Mouse (Mus musculus) liver, embryonic 12.5 days (tissue): ENCODE measurements around the gene Hadh. TPM values are rescaled to one million over a fixed set of nuclear protein-coding genes. Genes with fewer than 3 reads are reported as not detected.

Experiments used
- ATAC-seq: fragments of 200-750 bp; cut with Nextera tagmentation; 2 replicates; pipeline ENCODE4 v1.8.0; 2017; ENCODE audit warnings: moderate number of reproducible peaks, mild to moderate bottlenecking, moderate library complexity
- H3K27ac ChIP-seq: fragments of 300-500 bp; sonication (generic); 2 replicates; pipeline ENCODE4 v1.5.1; 2016; ENCODE audit warnings: mild to moderate bottlenecking
- H3K27me3 ChIP-seq: fragments of 300-500 bp; sonication (generic); replicated peaks from 2 replicates; pipeline ENCODE4 v1.6.1; 2016; ENCODE audit warnings: mild to moderate bottlenecking, moderate library complexity
- H3K36me3 ChIP-seq: fragments of 300-500 bp; sonication (generic); 2 replicates; pipeline ENCODE4 v1.6.1; 2016; ENCODE audit warnings: mild to moderate bottlenecking, moderate library complexity
- H3K4me1 ChIP-seq: fragments of 300-500 bp; sonication (generic); 2 replicates; pipeline ENCODE4 v1.6.1; 2016
- H3K4me2 ChIP-seq: fragments of 300-500 bp; sonication (generic); 2 replicates; pipeline ENCODE4 v1.6.1; 2016; ENCODE audit warnings: mild to moderate bottlenecking, moderate library complexity
- H3K4me3 ChIP-seq: fragments of 300-500 bp; sonication (generic); 2 replicates; pipeline ENCODE4 v1.5.1; 2016; ENCODE audit warnings: mild to moderate bottlenecking, moderate library complexity
- H3K9ac ChIP-seq: fragments of 300-500 bp; sonication (generic); 2 replicates; pipeline ENCODE4 v1.6.1; 2016; ENCODE audit warnings: mild to moderate bottlenecking, moderate library complexity
- H3K9me3 ChIP-seq: fragments of 300-500 bp; sonication (generic); replicated peaks from 2 replicates; pipeline ENCODE4 v1.6.1; 2016; ENCODE audit warnings: mild to moderate bottlenecking, moderate library complexity
- WGBS: fragments of 180-500 bp; shearing (Covaris S2); methylation state at CpG from one replicate; pipeline ENCODE4 v1.1.7; 2016; ENCODE audit not compliant: insufficient replicate concordance; 5-methylcytosine and 5-hydroxymethylcytosine counted together
- polyA plus RNA-seq: library from polyadenylated mRNA; unstranded; fragments of >200 nt; fragmentation: Nextera tagmentation; extraction: Ambion mirVana; gene quantifications from 2 replicates; pipeline ENCODE4 v1.2.1, GENCODE M21; 2016

The Hadh gene
- 72.7 and 74.3 TPM in 2 replicates for polyA plus RNA-seq

DNA sequence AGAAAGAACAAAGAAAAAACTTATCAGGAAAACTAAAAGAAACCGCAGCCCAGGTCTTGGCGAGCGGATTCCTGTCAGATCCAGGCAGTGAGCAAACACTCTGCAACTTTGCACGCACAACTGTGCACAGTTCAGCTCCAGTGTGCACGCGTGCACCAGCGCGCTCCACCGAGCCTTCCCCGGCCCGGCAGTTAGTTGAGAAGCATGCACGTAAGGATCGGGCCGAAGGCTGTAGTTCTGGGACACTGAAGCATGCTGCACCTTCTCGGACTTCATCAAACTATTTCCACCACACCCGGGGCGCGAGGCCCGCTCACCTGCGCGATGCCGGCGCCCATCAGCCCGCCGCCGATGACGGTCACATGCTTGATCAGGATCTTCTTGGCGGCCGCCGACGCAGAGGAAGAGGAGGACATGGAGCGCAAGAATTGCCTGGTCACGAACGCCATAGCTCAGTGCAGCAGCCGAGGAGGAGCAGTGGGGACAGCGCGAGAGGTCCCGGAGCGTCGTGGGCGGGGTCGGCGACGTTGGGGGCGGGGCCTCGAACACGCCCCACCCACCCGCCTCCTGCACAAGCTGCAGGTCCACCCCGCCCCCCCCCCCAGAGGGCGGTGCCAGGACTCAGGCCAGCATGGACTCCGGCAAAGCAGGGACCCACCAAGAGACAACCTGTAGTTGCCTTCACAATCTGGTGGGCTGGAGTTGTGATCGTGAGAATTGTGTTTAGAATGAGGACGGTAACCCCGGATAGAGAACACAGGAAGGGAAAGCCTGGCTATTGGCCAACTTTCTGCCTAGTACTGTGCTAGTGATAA, at the start of gene Hadh:
Gene Hadh (minus strand): TSS at position 543 of the 815 bp plus-strand sequence.
- peak within 1 kb of the TSS; percentile 59 for H3K9ac ChIP-seq
- H3K4me3 ChIP-seq, result peak within 1 kb of the TSS; percentile 69
- H3K27me3 ChIP-seq, result no peaks in the 10 kb centered on the region
- peak within 1 kb of the TSS; percentile 86 for H3K4me2 ChIP-seq
- peak; percentile 87 for ATAC-seq
- H3K36me3 ChIP-seq, result peaks cover 3% of the 10 kb centered on the region; the same call in 1 of the 2 replicates
- WGBS, result under 1% methylated on average over 54 of the region's 54 CpGs
- H3K4me1 ChIP-seq, result peaks cover 34% of the 10 kb centered on the region
- peak within 1 kb of the TSS; percentile 78 for H3K27ac ChIP-seq
- H3K9me3 ChIP-seq, result no peaks in the 10 kb centered on the region

DNA sequence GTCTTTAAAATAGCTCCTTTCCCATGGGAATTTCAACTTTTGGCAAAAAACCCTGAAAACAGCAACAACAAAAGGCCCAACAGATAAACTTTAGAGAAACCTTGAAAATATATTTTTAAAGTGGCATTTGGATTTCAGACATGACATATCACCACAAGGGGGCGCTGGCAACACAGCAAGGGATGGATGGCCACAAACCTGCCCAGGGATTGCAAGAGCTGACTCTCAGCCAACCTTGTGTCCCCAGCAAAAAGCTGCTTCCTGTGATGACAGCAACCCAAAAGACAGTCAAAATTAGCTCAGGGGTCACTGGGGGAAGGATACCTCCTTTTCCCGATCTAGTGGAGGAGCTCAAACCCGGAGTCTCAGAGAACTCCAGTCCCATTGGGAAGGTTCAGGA, 48.3 kb upstream of the Hadh start:
- Histone ChIP-seq H3K9me3 (no peaks in the 10 kb centered on the region), H3K36me3 (no peaks in the 10 kb centered on the region), H3K4me2 (no peak overlapping the region), H3K9ac (no peak overlapping the region), H3K4me3 (no peak overlapping the region), H3K27ac (no peak overlapping the region), H3K27me3 (no peaks in the 10 kb centered on the region), H3K4me1 (no peaks in the 10 kb centered on the region)
- ATAC-seq, result no peak
- WGBS, result 8% methylated on average over 3 of the region's 3 CpGs

DNA sequence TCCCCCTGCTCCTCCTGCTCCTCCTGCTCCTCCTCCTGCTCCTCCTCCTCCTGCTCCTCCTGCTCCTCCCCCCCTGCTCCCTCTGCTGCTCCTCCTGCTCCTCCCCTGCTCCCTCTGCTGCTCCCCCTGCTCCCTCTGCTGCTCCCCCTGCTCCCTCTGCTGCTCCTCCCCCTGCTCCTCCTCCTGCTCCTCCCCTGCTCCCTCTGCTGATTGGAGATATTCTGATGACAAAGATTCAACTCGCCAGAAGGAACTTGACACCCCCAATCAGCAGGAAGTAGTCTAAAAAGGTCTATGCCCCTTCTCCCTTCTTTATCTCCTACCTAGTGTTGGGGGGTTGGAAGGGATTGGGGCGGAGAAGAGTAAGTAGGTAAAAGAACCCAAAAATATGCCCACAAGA, 46.3 kb upstream of the Hadh start:
- H3K27me3 ChIP-seq, result no peaks in the 10 kb centered on the region
- no peaks in the 10 kb centered on the region for H3K9me3 ChIP-seq
- H3K4me3 ChIP-seq, result no peak overlapping the region
- ATAC-seq, result no peak
- no peak overlapping the region for H3K27ac ChIP-seq
- H3K36me3 ChIP-seq, result no peaks in the 10 kb centered on the region
- WGBS, result 38% methylated on average over 2 of the region's 2 CpGs
- H3K4me2 ChIP-seq, result no peak overlapping the region
- H3K9ac ChIP-seq, result no peak overlapping the region
- no peaks in the 10 kb centered on the region for H3K4me1 ChIP-seq

DNA sequence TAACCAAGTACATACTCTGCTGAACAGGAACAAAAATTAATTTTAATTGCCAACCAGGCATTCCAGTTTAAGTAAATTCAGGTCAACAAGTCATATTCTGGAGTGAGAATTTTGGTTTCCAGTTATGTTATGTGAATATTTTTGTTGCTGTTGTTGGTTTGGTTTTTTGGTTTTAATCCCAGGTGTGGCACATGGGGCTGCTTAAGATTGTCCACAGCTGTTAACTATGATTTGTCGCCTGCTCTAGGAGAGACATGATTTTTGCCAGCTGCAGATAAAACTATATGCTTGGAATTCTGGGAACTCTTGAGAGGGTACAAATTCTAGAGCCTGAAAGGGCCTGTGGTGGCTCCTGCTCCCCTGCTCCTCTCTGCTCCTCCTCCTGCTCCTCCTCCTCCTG, 45.2 kb upstream of the Hadh start:
- no peak overlapping the region for H3K4me2 ChIP-seq
- no peak overlapping the region for H3K27ac ChIP-seq
- WGBS, result 72% methylated on average over 1 of the region's 1 CpGs
- no peaks in the 10 kb centered on the region for H3K27me3 ChIP-seq
- ATAC-seq, result no peak
- no peak overlapping the region for H3K4me3 ChIP-seq
- H3K9me3 ChIP-seq, result no peaks in the 10 kb centered on the region
- H3K9ac ChIP-seq, result no peak overlapping the region
- no peaks in the 10 kb centered on the region for H3K4me1 ChIP-seq
- no peaks in the 10 kb centered on the region for H3K36me3 ChIP-seq

- Histone ChIP-seq H3K36me3 (no peaks in the 10 kb centered on the region), H3K4me1 (no peaks in the 10 kb centered on the region), H3K4me2 (no peak overlapping the region), H3K9ac (no peak overlapping the region), H3K27me3 (no peaks in the 10 kb centered on the region), H3K27ac (no peak overlapping the region), H3K9me3 (no peaks in the 10 kb centered on the region), H3K4me3 (no peak overlapping the region)
- 49% methylated on average over 4 of the region's 4 CpGs for WGBS
- ATAC-seq, result no peak
Observed at GRCm38 (mm10) chr3:131315957-131316510, 44.1 kb upstream of the Hadh start.

- Histone ChIP-seq H3K4me1 (no peaks in the 10 kb centered on the region), H3K36me3 (no peaks in the 10 kb centered on the region), H3K9me3 (peaks cover 7% of the 10 kb centered on the region; the same call in 1 of the 2 replicates), H3K27me3 (no peaks in the 10 kb centered on the region), H3K4me3 (no peak overlapping the region), H3K27ac (no peak overlapping the region), H3K4me2 (peak overlapping the region; percentile 10; the same call in 1 of the 2 replicates), H3K9ac (no peak overlapping the region)
- 61% methylated on average over 9 of the region's 9 CpGs for WGBS
- no peak for ATAC-seq
Observed at GRCm38 (mm10) chr3:131312340-131312739, 40.4 kb upstream of the Hadh start.

DNA sequence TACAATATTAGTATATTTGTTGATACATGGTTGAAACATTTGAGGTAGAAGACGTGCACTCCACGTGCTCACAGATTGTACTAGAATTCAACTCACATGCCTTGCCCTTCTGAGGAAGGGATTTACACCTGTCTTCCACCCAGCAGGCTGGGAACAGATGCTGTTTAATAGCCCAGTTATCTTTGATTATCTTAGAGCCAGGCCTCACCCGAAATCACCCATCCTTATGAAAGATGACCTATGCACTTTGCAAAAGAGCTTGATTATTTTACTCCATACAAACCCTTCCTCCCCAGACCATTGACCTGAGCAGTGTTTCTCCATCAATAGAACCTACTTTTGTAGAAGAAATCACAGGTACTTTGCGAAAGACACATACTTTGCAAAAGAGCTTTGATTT, 38.7 kb upstream of the Hadh start:
- WGBS, result 74% methylated on average over 4 of the region's 4 CpGs
- H3K27me3 ChIP-seq, result no peaks in the 10 kb centered on the region
- H3K27ac ChIP-seq, result no peak overlapping the region

DNA sequence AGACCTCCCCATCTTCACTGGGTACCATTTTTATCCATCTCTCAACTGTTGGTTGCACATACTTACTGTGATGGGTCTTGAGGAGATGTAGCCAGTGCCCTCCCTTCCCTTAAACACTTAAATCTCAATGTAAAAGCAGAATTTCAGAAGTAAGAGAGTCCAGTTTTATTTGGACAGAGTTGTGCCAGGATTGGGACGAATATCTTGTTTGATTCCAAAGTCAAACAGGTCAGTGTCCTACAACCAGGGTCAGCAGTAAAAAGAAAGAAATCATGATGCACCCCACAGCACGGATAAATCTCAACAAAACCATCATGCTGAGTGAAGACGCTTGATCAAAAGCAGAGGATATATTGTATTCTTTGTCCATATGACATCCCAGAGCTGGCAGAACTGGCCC, 35.9 kb upstream of the Hadh start:
- 66% methylated on average over 3 of the region's 3 CpGs for WGBS
- Histone ChIP-seq H3K4me1 (peaks cover 5% of the 10 kb centered on the region), H3K4me2 (no peak overlapping the region), H3K27me3 (no peaks in the 10 kb centered on the region), H3K4me3 (no peak overlapping the region), H3K27ac (no peak overlapping the region), H3K9me3 (peaks cover 7% of the 10 kb centered on the region; the same call in 1 of the 2 replicates), H3K36me3 (no peaks in the 10 kb centered on the region), H3K9ac (no peak overlapping the region)
- ATAC-seq, result no peak

More for the DNA sequence above, 38.7 kb upstream of the Hadh start:
- H3K4me2 ChIP-seq, result no peak overlapping the region
- H3K36me3 ChIP-seq, result no peaks in the 10 kb centered on the region
- peaks cover 7% of the 10 kb centered on the region; the same call in 1 of the 2 replicates for H3K9me3 ChIP-seq
- H3K4me1 ChIP-seq, result no peaks in the 10 kb centered on the region
- no peak overlapping the region for H3K9ac ChIP-seq
- H3K4me3 ChIP-seq, result no peak overlapping the region
- ATAC-seq, result no peak

DNA sequence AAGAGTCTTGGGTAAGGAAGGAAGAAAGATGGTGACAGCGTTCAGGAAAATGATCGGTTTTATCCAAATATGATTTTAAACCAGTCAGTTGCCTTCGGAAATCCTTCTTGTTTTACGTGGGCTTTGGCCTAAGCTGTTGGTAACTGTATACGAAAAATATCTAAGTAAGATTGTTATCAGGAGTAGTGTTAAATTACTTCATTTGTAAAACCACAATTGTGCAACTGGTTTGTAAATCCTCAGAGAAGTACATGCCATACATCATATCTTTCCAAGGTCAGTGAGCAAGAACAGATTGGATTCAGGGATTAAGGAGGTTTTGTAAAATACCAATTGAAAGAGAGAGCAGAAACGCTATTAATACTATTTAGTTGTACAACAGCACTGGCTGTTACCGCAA, 34.4 kb upstream of the Hadh start:
- H3K9me3 ChIP-seq, result peaks cover 7% of the 10 kb centered on the region; the same call in 1 of the 2 replicates
- H3K4me1 ChIP-seq, result peaks cover 12% of the 10 kb centered on the region
- H3K4me2 ChIP-seq, result no peak overlapping the region
- H3K27ac ChIP-seq, result no peak overlapping the region
- no peak for ATAC-seq
- H3K36me3 ChIP-seq, result no peaks in the 10 kb centered on the region
- H3K27me3 ChIP-seq, result no peaks in the 10 kb centered on the region
- H3K4me3 ChIP-seq, result no peak overlapping the region
- H3K9ac ChIP-seq, result no peak overlapping the region
- 74% methylated on average over 7 of the region's 7 CpGs for WGBS

DNA sequence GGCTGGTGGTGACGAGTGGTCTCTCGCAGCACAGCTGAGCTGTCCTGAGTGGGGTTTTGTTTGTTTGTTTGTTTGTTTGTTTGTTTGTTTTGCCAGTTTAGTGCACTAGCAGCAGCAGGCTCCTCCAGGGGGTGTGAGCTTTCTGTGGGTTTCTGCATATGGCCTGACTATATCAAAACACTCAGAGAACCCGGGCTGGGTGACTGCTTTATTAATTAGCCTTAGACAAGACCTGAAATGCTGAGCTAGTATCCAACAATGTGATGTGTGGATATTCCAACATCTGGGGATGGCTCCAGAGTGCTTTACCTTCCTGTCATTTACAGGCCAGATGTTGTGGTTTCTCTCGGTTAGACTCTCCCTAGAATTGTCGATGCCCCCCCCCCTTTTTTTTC, 31.4 kb upstream of the Hadh start:
- Histone ChIP-seq H3K4me2 (peak overlapping the region; percentile 95), H3K9ac (peak overlapping the region; percentile 31; the same call in 1 of the 2 replicates), H3K36me3 (no peaks in the 10 kb centered on the region), H3K27me3 (no peaks in the 10 kb centered on the region), H3K9me3 (no peaks in the 10 kb centered on the region), H3K4me1 (peaks cover 12% of the 10 kb centered on the region), H3K27ac (no peak overlapping the region), H3K4me3 (peak overlapping the region; percentile 62)
- ATAC-seq, result peak; percentile 36; the same call in 1 of the 2 replicates
- WGBS, result 11% methylated on average over 5 of the region's 5 CpGs

DNA sequence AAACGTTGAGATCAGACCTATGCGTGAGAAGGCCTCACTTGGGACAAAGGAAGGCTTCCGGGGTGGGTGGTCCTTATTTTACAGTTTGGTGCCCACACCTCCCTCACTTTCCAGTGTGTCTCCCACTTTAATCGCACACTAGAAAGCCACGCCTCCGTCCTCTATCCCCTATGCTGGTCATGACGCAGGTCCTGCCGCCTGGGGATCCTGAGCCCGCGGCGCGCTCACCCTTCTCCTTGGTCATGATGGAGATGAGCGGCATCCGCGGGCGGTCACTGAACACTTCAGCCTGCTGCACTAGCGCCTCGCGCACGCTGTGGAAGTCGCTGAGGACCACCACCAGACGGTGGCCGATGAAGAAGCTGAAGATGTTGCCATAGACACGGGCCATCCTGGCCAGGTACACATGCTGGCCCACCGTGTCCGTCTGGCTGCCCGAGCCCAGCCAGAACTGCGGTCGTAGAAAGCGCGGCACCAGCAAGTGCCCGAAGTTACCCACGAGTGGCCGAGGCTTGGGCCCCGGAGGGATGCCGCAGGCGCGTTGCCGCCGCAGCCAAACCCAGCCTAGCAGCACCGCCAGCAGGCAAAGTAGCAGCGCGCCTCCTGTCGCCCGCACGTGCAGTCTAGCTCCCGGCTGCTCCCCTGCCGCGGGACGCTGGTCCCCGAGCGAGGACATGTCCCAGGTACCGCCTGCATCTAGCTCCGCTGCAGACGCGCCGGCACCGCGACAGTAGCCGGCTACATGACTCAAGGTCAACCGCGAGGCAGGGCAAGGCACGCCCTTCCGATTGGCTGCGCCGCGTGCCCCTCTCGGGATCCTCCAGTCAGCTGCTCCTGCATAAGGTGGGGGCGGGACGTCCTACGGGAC, 30.8 kb upstream of the Hadh start, which contains the start of gene Cyp2u1:
Gene Cyp2u1 (minus strand): TSS at position 776 of the 868 bp plus-strand sequence.
- no peak within 1 kb of the TSS for H3K27ac ChIP-seq
- H3K9me3 ChIP-seq, result no peaks in the 10 kb centered on the region
- H3K4me2 ChIP-seq, result peak within 1 kb of the TSS; percentile 95
- 1% methylated on average over 71 of the region's 71 CpGs for WGBS
- no peaks in the 10 kb centered on the region for H3K27me3 ChIP-seq
- peak within 1 kb of the TSS; percentile 62 for H3K4me3 ChIP-seq
- ATAC-seq, result peak; percentile 95
- peaks cover 12% of the 10 kb centered on the region for H3K4me1 ChIP-seq
- no peaks in the 10 kb centered on the region for H3K36me3 ChIP-seq
- peak within 1 kb of the TSS; percentile 61 for H3K9ac ChIP-seq
